Mouse (Mus musculus): ENCODE measurements around the gene Gm11983.
"Not testable (repeated sequence)": the region's sequence is repeated elsewhere in the genome, so short reads cannot be mapped to it uniquely, and the experiment has no call there.

The Gm11983 gene

GRCm38 (mm10) chr11:6837554-6837953 lies at the start of gene Gm11983:
Gene Gm11983, minus strand, starts transcription at chr11:6837654.
- DNase-seq (ENCODE audit: low spot score in 2 of 2) = no peak

DNA sequence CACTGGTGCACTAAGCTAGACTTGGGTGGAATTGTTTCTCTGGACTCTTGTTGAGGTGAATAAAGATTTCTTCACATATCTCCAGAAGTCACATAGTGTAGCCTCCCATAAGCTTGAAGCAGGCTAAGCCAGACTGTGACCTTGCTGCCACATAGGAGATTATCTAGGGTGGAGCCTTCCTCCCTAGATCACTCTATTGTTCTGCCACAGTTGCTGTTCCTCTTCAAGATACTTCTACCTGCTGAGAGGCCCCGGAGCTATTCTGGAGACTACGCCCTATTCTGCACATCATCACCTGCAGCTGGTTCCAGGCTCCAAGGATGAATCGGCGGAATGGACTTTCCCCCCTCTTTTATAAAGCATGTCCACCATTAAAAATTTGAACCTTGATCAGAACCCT lies 45.6 kb upstream of the Gm11983 start:
- DNase-seq (ENCODE audit: low spot score in 2 of 2) = not testable (repeated sequence)

GRCm38 (mm10) chr11:6881614-6882013 lies 44.2 kb upstream of the Gm11983 start:
- no peak for DNase-seq (ENCODE audit: low spot score in 2 of 2)

GRCm38 (mm10) chr11:6877740-6878139 lies 40.3 kb upstream of the Gm11983 start:
- DNase-seq (ENCODE audit: low spot score in 2 of 2) = no peak

DNA sequence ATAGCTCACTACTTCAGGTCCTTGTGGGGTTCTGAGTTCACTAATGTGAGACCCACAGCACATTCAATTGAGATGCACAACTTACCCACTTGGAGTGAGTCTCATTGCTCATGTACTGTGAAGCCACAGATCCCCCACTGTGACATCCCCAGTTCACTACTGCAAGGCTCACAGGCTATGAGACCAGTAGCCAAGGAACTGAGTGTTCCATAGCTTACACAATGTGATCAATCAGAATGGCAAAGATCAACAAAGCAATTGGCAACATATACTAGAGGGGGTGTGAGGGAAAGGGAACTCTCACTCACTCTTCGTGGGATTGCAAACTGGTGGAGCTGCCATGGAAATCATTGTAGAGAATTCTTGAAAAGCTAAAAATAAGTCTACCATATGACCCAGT lies 33.5 kb upstream of the Gm11983 start:
- DNase-seq (ENCODE audit: low spot score in 2 of 2) = no peak

DNA sequence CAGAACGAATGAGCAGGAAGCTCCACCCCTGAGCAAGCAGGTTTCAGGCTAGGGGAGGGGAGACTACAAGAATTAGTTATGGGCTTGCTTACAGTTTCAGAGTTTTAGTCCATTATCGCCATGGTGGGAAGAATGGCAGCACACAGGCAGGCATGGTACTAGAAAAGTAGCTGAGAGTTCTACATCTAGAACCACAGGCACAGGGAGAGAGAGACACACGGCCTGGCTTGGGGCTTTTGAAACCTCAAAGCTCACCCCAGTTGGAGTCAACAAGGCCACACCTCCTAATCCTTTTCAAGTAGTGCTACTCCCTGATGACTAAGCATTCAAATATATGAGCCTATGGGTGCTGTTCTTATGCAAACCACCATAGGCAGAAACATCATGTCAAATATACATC lies 28.1 kb upstream of the Gm11983 start:
- no peak for DNase-seq (ENCODE audit: low spot score in 2 of 2)

DNA sequence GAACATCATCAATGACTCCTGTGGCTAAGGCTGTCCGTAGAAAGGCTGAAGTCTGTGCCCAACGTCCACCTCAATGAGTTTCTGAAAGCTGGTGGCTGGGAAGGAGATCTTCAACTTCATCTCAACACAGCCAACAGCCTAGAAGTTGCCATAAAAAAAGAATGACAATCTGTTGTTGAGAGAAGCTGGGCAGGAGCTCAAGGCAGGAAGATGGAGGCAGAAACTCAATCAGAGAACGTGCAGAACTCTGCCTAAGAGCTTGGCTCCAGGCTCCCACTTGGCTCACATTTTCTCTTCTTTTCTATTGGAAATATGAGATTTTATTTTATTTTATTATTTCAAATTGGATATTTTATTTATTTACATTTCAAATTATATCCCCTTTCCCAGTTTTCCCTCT lies 24.7 kb upstream of the Gm11983 start:
- DNase-seq (ENCODE audit: low spot score in 2 of 2) = no peak

DNA sequence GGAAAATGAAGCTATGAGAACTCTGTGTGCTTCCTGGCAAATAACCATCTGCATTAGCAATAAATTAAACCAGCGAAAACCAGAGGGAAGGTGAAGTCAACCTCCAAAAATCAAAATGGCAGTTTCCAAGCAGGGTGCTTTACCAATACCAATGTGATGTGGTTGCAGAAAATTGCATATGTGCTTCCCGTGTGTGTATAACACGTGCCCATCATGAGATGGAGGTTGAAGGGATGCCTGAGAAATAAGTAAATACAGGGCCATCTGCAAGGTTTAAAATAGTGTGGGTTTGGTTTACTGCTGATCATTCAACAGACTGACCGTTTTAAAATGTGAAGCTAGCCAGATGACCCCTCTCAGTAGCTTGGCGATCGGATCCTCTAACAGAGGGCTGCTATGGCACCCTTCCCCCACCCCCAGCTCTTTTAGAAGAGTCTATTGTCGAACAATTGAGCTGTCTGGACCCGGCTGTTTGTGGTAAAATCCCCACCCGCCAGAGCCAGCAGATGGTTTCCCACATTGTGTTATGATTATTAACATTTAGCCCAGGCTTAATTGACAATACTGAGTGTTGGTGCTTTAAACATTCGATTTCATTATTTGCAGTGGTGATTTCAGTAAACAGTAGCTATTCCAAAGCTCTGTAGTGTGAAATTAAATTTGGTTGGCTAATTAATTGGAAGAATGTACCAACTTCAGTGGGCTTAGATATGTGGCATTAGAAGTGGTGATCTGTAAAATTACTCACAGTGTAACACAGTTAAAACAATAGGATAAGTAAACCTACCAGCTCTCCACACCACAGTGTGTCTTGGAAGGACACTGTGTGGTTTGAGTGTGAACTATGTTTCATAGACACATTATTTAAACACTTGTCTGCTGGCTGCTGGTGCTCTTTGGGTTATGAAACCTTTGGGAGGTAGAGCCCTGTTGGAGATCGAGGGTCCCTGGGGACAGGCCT lies 22.7 kb upstream of the Gm11983 start:
- no peak for DNase-seq (ENCODE audit: low spot score in 2 of 2)

DNA sequence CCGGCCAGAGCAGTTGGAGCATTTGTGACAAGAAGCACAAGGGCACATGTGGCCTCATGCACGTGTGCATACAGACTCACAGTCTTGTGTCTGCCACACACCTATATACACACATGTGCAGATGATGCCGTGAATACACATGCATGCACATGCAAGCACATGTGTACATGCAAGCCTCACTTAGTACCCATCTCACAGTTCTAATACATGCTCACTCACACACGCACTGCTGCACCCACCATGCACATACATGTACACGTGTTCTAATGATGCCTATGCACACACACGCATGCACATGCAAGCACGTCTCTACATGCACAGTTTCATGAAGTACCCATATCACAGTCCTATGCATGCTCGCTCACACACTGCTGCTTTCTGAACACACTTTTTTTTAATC lies 21.6 kb upstream of the Gm11983 start:
- DNase-seq (ENCODE audit: low spot score in 2 of 2) = no peak

DNA sequence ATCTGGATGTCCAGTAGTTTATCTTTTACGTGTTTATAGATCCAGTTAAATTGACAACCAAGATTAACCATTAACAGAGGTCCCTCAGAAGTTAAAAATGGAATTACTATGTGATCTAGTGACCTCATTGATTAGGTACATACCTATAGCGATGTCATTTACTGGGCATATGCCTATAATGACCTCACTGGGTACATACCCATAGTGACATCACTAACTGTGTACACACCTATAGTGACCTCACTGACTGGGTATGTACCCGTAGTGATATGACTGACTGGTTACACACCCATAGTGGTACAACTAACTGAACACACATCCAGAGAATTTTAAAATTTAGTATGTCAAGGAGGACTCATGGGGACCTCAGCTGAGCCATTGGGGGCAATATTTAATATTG lies 18.5 kb upstream of the Gm11983 start:
- DNase-seq (ENCODE audit: low spot score in 2 of 2) = no peak

GRCm38 (mm10) chr11:6853366-6853765 lies 15.9 kb upstream of the Gm11983 start:
- not testable (repeated sequence) for DNase-seq (ENCODE audit: low spot score in 2 of 2)

DNA sequence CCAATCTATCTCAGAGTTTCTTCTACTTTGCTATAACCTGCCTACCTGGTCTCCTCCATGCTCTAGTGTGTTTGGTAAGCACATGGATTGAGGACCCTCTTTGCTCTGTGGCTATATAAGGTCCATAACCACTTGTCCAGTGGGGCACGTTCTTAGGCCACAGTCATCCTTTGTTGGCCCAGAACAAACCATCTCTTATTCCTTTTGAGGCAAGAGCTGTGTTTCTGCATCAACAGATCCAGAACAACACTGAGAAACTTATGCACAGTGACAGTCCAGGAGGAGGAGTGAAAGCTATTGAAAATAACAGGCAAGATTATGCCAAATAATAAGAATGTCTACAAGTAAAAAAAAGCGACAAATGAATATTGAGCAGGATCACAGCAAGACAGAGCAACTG lies 6.4 kb upstream of the Gm11983 start:
- DNase-seq (ENCODE audit: low spot score in 2 of 2) = no peak

DNA sequence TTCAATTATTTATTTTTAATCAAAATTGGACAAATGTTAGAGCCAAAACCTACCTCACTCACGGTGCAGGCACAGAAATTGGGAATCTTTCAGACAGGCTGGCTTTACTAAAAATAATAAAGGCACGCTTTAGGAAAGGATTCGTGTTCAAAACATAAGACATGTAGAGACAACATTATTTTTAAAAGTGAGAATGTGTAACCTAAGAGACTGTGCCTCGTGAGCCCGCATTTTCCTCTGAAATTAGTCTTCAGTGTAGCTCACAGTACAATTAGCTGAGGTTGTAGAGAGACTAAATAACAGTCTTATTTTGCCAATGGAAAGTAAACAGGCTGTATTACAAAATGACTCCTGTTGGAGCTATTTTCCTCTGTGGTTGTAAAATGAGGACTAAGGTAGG lies 4.7 kb upstream of the Gm11983 start:
- DNase-seq (ENCODE audit: low spot score in 2 of 2) = no peak

- DNase-seq (ENCODE audit: low spot score in 2 of 2) = no peak
Observed at GRCm38 (mm10) chr11:6840775-6841174, 3.3 kb upstream of the Gm11983 start.

GRCm38 (mm10) chr11:6834636-6835035 lies 2.8 kb downstream of the Gm11983 start:
- no peak for DNase-seq (ENCODE audit: low spot score in 2 of 2)

DNA sequence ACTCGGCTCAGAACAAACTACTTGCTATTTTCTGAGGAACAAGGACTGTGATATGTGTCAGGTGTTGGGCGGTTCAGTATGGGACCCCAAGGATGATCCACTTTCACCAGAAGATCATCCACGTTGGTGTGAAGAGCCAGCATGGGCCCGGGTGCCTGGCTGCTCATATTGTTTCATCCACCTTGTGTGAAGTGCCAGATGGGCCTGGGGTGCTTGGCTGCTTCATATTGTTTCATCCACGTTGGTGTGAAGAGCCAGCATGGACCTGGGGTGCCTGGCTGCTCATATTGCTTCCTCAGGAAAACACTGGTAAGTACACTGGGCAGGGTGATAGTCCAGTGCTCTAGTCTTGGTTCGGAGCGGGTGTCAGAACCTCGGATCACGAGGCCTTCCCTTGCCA lies 3.7 kb downstream of the Gm11983 start:
- DNase-seq (ENCODE audit: low spot score in 2 of 2) = no peak

DNA sequence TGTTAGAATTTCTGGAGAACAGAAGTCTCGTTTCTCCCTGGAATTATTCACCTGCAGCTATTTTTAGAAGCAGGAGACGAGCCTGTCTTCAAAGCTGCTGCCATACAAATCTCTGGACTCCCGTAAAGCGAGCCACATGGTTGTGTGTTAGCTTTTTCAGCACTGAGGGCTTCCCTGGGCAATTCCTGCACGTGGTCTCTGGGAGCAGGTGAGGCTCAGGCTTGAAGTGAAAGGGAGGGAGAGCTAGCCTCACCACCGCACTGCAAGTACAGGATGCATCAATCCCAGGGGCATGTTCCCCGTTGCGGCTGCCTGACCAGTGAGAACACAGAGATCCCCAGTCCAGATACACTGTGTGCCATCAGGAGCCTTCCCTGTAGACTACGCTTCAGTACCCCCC lies 5.5 kb downstream of the Gm11983 start:
- DNase-seq (ENCODE audit: low spot score in 2 of 2) = no peak

DNA sequence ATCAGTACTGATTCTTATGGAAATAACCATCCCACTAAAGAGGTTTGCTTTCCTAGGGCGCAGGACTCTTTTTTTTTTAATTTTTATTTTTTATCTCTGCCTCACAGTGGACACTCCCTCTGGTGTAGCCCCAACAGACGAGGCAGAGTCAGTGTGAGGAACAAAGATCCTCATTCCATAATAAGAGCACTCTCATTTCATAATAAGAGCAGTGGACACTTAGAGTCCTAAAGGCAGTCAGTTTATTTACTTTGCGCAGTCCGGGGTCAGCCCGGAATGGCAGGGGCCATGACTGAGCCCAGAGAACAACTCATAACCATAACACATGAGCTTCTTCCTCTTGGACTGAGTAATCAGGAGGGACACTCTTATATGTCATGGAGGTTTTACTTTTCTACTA lies 9.3 kb downstream of the Gm11983 start:
- no peak for DNase-seq (ENCODE audit: low spot score in 2 of 2)

DNA sequence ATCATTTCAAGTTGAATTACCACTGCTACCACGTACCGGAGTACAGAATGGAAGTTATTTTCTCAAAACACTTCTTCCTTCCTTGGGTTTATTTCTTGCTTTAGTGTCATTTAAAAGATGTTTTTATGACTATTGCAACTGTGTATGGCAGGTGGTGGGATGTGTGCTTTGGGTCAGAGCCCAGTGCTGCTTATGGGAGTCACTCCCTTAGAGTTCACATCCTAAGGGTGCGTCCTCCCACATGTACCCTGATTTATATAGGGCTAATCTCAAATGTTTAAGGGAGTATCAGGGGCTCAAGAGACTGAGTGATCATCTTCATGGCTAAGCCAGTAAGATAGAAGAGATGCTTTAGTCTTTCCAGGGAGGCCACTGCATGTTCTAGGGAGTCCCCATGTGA lies 11.3 kb downstream of the Gm11983 start:
- no peak for DNase-seq (ENCODE audit: low spot score in 2 of 2)

DNA sequence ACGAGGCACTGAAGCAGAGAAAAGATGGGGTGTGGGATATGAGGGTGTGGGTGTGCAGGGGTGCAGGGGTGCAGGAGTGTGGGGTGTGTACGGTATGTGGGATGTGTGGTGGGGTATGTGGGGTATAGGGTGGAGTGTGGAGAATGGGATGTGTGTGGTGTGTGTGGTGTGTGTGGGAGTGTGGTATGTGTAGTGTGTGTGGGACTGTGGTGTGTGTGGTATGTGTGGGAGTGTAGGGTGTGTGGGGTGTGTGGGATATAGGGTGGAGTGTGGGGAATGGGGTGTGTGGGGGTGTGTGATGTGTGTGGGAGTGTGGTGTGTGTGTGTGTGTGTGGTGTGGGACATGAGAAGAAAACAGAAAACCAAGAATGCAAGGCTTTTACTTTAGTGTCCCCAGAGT lies 14.3 kb downstream of the Gm11983 start:
- no peak for DNase-seq (ENCODE audit: low spot score in 2 of 2)

- DNase-seq (ENCODE audit: low spot score in 2 of 2) = no peak
Observed at GRCm38 (mm10) chr11:6814486-6814885, 23.0 kb downstream of the Gm11983 start.

DNA sequence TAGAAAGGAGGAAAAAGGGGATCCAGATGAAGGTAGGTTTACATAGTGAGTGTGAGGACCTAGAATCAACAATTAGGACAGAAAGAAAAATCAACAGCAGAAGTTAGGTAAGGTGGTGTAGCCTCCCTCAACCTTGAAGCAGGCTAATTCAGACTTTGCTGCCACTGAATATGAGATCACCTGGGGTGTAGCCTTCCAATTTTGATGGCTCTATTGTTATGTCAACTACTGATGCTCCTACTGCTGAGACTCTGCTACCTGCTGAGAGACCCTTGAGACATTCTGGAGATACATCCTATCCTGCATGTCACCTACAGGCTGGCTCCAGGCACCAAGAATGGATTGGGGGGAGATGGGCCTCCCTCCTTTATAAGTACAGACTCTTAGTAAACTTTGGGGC lies 34.6 kb downstream of the Gm11983 start:
- not testable (repeated sequence) for DNase-seq (ENCODE audit: low spot score in 2 of 2)

- no peak for DNase-seq (ENCODE audit: low spot score in 2 of 2)
Observed at GRCm38 (mm10) chr11:6790690-6791089, 46.8 kb downstream of the Gm11983 start.
